Mouse (Mus musculus): Measurements from ENCODE around the gene Ppp1r14b. TPM values are rescaled to one million over a fixed set of nuclear protein-coding genes. Genes with fewer than 3 reads are reported as not detected.

Ppp1r14b gene
- polyA plus RNA-seq, 1 experiment from 2014 or later = 199 TPM

DNA sequence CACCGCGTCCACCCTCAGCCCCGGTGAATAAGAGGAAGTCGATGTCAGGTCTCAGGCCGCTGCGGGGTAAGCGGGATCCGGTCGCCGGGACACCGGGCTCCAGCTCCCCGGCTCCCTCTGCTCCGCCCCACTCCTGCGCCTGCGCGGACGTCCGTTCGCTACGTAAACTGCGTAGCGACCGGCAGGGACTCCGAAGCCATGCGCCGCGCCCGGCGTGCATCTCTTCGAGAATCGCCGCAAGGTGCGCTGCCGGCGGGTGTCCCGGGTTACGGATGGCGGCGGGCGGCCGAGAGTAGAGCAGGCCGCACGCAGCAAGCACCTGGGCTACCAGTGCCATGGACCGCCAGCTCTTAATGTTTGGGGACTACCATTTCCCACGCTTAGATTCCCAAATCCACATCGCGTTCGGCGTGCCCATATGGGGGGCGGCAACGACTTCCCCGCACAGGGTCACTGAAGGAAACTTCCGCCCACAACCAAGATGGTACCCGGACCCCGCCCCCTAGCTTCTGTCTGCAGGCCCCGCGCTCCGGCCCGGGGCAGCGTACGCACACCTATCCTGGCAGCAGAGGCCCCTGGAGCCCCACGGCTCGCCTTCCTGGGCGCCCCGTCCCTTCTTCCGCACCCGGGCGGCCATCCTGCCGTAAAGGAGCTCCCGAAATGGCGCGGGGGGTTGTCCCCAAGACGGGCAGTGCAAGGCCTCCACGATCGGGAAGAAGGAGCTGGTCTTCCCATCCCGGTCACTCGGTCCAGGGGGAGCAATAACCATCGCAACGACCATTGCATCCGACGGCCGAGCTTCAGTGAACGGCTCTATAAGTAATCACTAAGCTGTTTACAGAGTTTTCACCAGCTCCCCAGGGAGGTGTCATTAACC is 33.2 kb upstream of the Ppp1r14b start, which contains the start of gene Bad:
TSS of gene Bad (plus strand) at position 490 of the 877 bp plus-strand sequence.
- H3K9me3 ChIP-seq (ENCODE audit: control insufficient read depth, low read length) = no peaks in the 10 kb centered on the region
- H3K9ac ChIP-seq (ENCODE audit: low read length) = peak within 1 kb of the TSS; percentile 71
- peak within 1 kb of the TSS; percentile 99 for H3K4me2 ChIP-seq (ENCODE audit: low read length)
- H3K4me3 ChIP-seq (ENCODE audit: low read depth, low read length) = peak within 1 kb of the TSS; percentile 77
- peak; percentile 82 for ATAC-seq (replicated peaks; ENCODE audit: low FRiP score, low TSS enrichment, low read depth)
- DNase-seq (ENCODE audit: low spot score) = peak; percentile 99
- H3K4me1 ChIP-seq (replicated peaks; ENCODE audit: control insufficient read depth, insufficient read depth, low read length) = peaks cover 12% of the 10 kb centered on the region
- H3K27me3 ChIP-seq (replicated peaks; ENCODE audit: control insufficient read depth, insufficient read depth, low read length) = no peaks in the 10 kb centered on the region
- under 1% methylated on average over 83 of the region's 83 CpGs for WGBS
- H3K27ac ChIP-seq (ENCODE audit: low read depth) = peak within 1 kb of the TSS; percentile 96
- peaks cover 3% of the 10 kb centered on the region; the same call in 1 of the 2 replicates for H3K36me3 ChIP-seq (ENCODE audit: control insufficient read depth, insufficient read depth, low read length)

DNA sequence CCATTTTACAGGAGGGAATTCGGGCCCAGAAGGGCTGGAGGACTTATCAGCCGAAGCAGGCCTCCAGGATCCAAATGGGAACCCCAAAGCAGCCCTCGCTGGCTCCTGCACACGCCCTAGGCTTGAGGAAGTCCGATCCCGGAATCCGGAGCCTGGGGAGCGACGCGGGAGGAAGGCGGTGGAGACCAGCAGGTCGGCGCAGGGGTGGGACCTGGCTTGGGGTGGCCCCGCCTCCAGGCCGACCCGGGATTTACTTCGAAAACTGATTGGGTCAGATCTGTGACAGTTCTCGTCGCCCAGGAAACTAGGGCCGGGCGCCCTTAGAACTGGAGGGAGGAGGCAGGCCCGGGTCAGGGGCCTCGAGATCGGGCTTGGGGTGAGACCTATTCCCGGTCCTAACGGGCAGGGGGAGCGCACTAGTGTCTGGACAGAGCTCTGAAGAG is 32.5 kb upstream of the Ppp1r14b start, which contains the start of gene Gpr137:
TSS of gene Gpr137 (minus strand) at position 232 of the 443 bp plus-strand sequence.
- Histone ChIP-seq H3K27ac (ENCODE audit: low read depth) (peak within 1 kb of the TSS; percentile 96), H3K9ac (ENCODE audit: low read length) (peak within 1 kb of the TSS; percentile 71), H3K27me3 (replicated peaks; ENCODE audit: control insufficient read depth, insufficient read depth, low read length) (no peaks in the 10 kb centered on the region), H3K4me2 (ENCODE audit: low read length) (peak within 1 kb of the TSS; percentile 99), H3K36me3 (ENCODE audit: control insufficient read depth, insufficient read depth, low read length) (peaks cover 3% of the 10 kb centered on the region; the same call in 1 of the 2 replicates), H3K9me3 (ENCODE audit: control insufficient read depth, low read length) (no peaks in the 10 kb centered on the region), H3K4me1 (replicated peaks; ENCODE audit: control insufficient read depth, insufficient read depth, low read length) (peaks cover 12% of the 10 kb centered on the region), H3K4me3 (ENCODE audit: low read depth, low read length) (peak within 1 kb of the TSS; percentile 77)
- 0% methylated on average over 27 of the region's 27 CpGs for WGBS
- peak; percentile 86 for ATAC-seq (replicated peaks; ENCODE audit: low FRiP score, low TSS enrichment, low read depth)
- peak; percentile 92 for DNase-seq (ENCODE audit: low spot score)

DNA sequence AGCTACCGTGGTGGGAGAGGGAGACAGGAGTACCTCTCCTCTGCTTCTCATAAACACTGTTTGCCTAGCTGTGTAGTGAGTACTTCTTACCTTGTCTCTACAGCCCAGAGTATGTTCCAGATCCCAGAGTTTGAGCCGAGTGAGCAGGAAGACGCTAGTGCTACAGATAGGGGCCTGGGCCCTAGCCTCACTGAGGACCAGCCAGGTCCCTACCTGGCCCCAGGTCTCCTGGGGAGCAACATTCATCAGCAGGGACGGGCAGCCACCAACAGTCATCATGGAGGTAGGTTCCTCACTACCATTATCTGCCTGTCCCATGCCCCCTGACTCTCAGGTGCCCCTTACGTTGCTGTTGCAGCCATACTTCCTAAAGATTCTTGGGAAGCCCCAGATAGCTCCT is 32.0 kb upstream of the Ppp1r14b start:
- ATAC-seq (replicated peaks; ENCODE audit: low FRiP score, low TSS enrichment, low read depth) (no peak), DNase-seq (ENCODE audit: low spot score) (no peak)
- H3K27me3 ChIP-seq (replicated peaks; ENCODE audit: control insufficient read depth, insufficient read depth, low read length) = no peaks in the 10 kb centered on the region
- H3K4me3 ChIP-seq (ENCODE audit: low read depth, low read length) = peak overlapping the region; percentile 77
- 30% methylated on average over 5 of the region's 5 CpGs for WGBS
- H3K27ac ChIP-seq (ENCODE audit: low read depth) = peak overlapping the region; percentile 96
- peak overlapping the region; percentile 99 for H3K4me2 ChIP-seq (ENCODE audit: low read length)
- no peaks in the 10 kb centered on the region for H3K9me3 ChIP-seq (ENCODE audit: control insufficient read depth, low read length)
- peaks cover 3% of the 10 kb centered on the region; the same call in 1 of the 2 replicates for H3K36me3 ChIP-seq (ENCODE audit: control insufficient read depth, insufficient read depth, low read length)
- peaks cover 12% of the 10 kb centered on the region for H3K4me1 ChIP-seq (replicated peaks; ENCODE audit: control insufficient read depth, insufficient read depth, low read length)
- H3K9ac ChIP-seq (ENCODE audit: low read length) = peak overlapping the region; percentile 71

DNA sequence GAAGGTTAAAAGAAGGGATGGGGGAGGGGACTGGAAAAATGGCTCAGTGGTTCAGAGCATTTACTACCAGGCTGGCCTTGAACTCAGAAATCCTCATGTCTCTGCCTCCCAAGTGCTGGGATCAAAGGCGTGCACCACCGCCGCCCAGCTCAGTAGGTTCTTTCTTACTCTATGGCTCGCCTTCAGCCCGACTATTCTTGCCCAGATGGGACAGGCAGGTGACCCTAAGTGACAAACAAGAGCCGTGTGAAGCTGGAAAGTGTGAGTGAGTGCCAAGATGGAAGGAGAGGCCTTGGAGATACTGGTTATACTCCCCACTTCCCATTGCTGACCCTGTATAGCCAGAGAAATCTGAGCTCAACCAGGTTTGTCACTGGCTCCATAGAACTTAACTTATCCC is 31.1 kb upstream of the Ppp1r14b start:
- Histone ChIP-seq H3K4me2 (ENCODE audit: low read length) (no peak overlapping the region), H3K27ac (ENCODE audit: low read depth) (no peak overlapping the region), H3K4me3 (ENCODE audit: low read depth, low read length) (no peak overlapping the region), H3K9ac (ENCODE audit: low read length) (no peak overlapping the region), H3K27me3 (replicated peaks; ENCODE audit: control insufficient read depth, insufficient read depth, low read length) (no peaks in the 10 kb centered on the region), H3K4me1 (replicated peaks; ENCODE audit: control insufficient read depth, insufficient read depth, low read length) (peaks cover 12% of the 10 kb centered on the region), H3K36me3 (ENCODE audit: control insufficient read depth, insufficient read depth, low read length) (peaks cover 3% of the 10 kb centered on the region; the same call in 1 of the 2 replicates), H3K9me3 (ENCODE audit: control insufficient read depth, low read length) (no peaks in the 10 kb centered on the region)
- ATAC-seq (replicated peaks; ENCODE audit: low FRiP score, low TSS enrichment, low read depth) (no peak), DNase-seq (ENCODE audit: low spot score) (no peak)
- 89% methylated on average over 6 of the region's 6 CpGs for WGBS

DNA sequence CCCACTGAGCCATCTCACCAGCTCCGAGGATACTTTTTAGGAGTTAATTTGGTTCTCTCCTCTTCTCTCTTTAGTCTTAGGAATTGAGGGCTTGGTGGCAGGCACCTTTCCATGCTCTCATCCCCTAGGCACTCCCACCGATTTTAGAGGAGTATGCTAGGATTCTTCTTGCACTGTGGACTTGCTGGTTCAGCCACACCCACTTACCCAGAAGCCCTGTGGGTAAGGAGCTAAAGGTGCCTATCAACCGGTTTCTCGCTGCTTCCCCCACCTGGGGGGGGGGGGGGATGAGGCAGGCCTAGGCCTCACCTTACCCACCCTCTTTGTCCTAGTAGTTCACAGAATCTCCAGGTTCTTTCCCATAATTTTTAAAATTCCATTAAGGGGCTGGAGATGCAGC is 27.0 kb upstream of the Ppp1r14b start:
- WGBS = 57% methylated on average over 4 of the region's 4 CpGs
- no peaks in the 10 kb centered on the region for H3K27me3 ChIP-seq (replicated peaks; ENCODE audit: control insufficient read depth, insufficient read depth, low read length)

DNA sequence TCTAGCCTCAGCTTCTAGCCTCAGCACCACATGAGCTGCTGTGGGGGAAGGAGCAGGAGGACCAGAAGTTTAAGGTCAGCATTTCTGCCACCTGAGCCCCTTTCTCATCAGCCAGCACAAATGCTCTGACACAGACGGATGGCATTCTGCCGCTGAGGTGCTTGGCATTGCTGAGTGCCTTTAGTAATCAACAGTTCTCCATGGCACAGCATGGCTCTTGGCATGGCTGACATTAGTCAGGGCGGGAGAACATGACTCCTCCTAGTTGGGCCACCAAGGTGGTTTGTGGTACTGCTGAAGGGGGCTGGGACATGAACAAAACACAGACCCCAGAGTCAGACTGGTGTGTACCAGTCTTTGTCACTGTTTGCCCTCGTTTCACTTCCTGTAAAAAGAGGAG is 26.6 kb upstream of the Ppp1r14b start:
- no peak overlapping the region for H3K4me2 ChIP-seq (ENCODE audit: low read length)
- H3K27ac ChIP-seq (ENCODE audit: low read depth) = no peak overlapping the region
- no peaks in the 10 kb centered on the region for H3K27me3 ChIP-seq (replicated peaks; ENCODE audit: control insufficient read depth, insufficient read depth, low read length)
- no peak overlapping the region for H3K9ac ChIP-seq (ENCODE audit: low read length)
- H3K4me3 ChIP-seq (ENCODE audit: low read depth, low read length) = no peak overlapping the region
- WGBS = 78% methylated on average over 4 of the region's 4 CpGs
- ATAC-seq (replicated peaks; ENCODE audit: low FRiP score, low TSS enrichment, low read depth) (no peak), DNase-seq (ENCODE audit: low spot score) (no peak)
- H3K9me3 ChIP-seq (ENCODE audit: control insufficient read depth, low read length) = no peaks in the 10 kb centered on the region
- peaks cover 9% of the 10 kb centered on the region for H3K36me3 ChIP-seq (ENCODE audit: control insufficient read depth, insufficient read depth, low read length)
- H3K4me1 ChIP-seq (replicated peaks; ENCODE audit: control insufficient read depth, insufficient read depth, low read length) = peaks cover 18% of the 10 kb centered on the region

More for the DNA sequence above, 27.0 kb upstream of the Ppp1r14b start:
- no peak for ATAC-seq (replicated peaks; ENCODE audit: low FRiP score, low TSS enrichment, low read depth)
- no peaks in the 10 kb centered on the region for H3K9me3 ChIP-seq (ENCODE audit: control insufficient read depth, low read length)
- H3K36me3 ChIP-seq (ENCODE audit: control insufficient read depth, insufficient read depth, low read length) = peaks cover 4% of the 10 kb centered on the region; the same call in 1 of the 2 replicates
- DNase-seq (ENCODE audit: low spot score) = no peak
- H3K9ac ChIP-seq (ENCODE audit: low read length) = no peak overlapping the region
- H3K27ac ChIP-seq (ENCODE audit: low read depth) = no peak overlapping the region
- no peak overlapping the region for H3K4me3 ChIP-seq (ENCODE audit: low read depth, low read length)
- H3K4me2 ChIP-seq (ENCODE audit: low read length) = no peak overlapping the region
- peaks cover 18% of the 10 kb centered on the region for H3K4me1 ChIP-seq (replicated peaks; ENCODE audit: control insufficient read depth, insufficient read depth, low read length)

DNA sequence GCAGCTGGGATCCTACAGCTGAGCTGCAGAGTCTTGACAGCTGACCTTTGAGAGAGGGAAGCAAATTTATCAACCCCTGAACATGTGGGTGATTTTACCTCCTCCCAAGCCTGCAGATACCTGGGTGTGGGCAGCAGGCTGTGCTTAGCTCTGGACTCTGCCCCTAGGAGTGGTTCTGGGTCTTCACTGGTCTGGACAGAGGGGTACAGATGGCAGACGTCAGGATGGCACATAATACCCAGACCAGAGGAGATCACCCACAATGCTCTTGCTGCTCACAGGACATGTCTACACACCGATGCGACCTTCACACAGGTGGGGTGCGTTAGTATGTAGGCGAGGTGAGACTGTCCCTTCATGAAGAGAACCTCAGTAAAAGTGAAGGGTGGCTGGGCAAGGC is 25.2 kb upstream of the Ppp1r14b start:
- no peak overlapping the region for H3K9ac ChIP-seq (ENCODE audit: low read length)
- peak overlapping the region; percentile 94; the same call in 1 of the 2 replicates for H3K4me2 ChIP-seq (ENCODE audit: low read length)
- no peak for ATAC-seq (replicated peaks; ENCODE audit: low FRiP score, low TSS enrichment, low read depth)
- no peaks in the 10 kb centered on the region for H3K9me3 ChIP-seq (ENCODE audit: control insufficient read depth, low read length)
- no peaks in the 10 kb centered on the region for H3K27me3 ChIP-seq (replicated peaks; ENCODE audit: control insufficient read depth, insufficient read depth, low read length)
- peaks cover 20% of the 10 kb centered on the region for H3K4me1 ChIP-seq (replicated peaks; ENCODE audit: control insufficient read depth, insufficient read depth, low read length)
- no peak overlapping the region for H3K27ac ChIP-seq (ENCODE audit: low read depth)
- no peak for DNase-seq (ENCODE audit: low spot score)
- 86% methylated on average over 5 of the region's 5 CpGs for WGBS
- peaks cover 19% of the 10 kb centered on the region for H3K36me3 ChIP-seq (ENCODE audit: control insufficient read depth, insufficient read depth, low read length)
- H3K4me3 ChIP-seq (ENCODE audit: low read depth, low read length) = 0 out of 2 replicates have a peak overlapping the region, but pooled peaks have one; percentile 52

DNA sequence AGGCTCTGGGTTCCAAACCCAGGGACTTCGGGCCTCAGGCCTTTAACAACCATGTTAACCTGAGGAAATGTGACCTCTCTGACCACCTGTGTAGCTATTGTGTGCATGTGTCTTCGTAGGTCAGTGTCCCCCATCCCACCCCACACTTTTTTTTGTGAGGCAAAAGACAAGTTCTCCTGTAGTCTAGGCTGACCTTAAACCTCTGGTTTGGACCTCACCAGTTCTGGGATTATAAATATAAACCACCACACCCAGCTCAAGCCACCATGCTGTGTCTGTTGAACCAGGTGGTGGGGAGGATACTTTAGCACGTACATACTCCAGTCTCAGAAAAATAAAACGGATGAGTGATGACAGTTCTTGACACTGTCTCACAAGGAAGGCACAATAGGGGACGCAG is 24.8 kb upstream of the Ppp1r14b start:
- peaks cover 23% of the 10 kb centered on the region for H3K36me3 ChIP-seq (ENCODE audit: control insufficient read depth, insufficient read depth, low read length)
- peak overlapping the region; percentile 94 for H3K4me2 ChIP-seq (ENCODE audit: low read length)
- peaks cover 20% of the 10 kb centered on the region for H3K4me1 ChIP-seq (replicated peaks; ENCODE audit: control insufficient read depth, insufficient read depth, low read length)
- H3K9me3 ChIP-seq (ENCODE audit: control insufficient read depth, low read length) = no peaks in the 10 kb centered on the region
- no peaks in the 10 kb centered on the region for H3K27me3 ChIP-seq (replicated peaks; ENCODE audit: control insufficient read depth, insufficient read depth, low read length)
- peak overlapping the region; percentile 92; the same call in 1 of the 2 replicates for H3K27ac ChIP-seq (ENCODE audit: low read depth)
- H3K9ac ChIP-seq (ENCODE audit: low read length) = peak overlapping the region; percentile 61
- 58% methylated on average over 5 of the region's 5 CpGs for WGBS
- ATAC-seq (replicated peaks; ENCODE audit: low FRiP score, low TSS enrichment, low read depth) (no peak), DNase-seq (ENCODE audit: low spot score) (no peak)
- H3K4me3 ChIP-seq (ENCODE audit: low read depth, low read length) = peak overlapping the region; percentile 52

Measured in intestine, embryonic 14.5 days (tissue).